Mouse (Mus musculus): Measurements from ENCODE around the gene Chrnb1. TPM values are rescaled to one million over a fixed set of nuclear protein-coding genes. Genes with fewer than 3 reads are reported as not detected.

Chrnb1 gene
- total RNA-seq, 1 experiment from 2014 or later: 2.4 TPM

DNA sequence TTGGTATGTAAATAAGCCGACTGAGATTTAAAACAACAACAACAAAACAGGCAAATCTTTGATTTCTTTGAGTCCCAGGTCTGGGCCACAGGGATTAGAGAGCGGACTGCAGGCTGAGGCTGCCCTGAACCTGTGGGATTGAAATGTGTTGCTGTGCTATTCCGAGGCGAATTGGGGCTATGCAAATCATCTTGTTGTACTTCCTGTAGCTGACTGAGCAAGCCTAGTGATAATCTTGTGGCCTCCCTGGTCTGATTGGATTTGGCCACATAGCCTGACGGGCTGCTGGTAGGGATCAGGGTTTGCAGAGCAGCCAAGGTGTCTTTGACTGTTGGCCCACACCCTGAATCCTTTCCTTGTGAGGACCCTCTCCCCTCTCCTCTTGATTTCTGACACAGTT is 20.8 kb downstream of the Chrnb1 start:
- no peak for DNase-seq

DNA sequence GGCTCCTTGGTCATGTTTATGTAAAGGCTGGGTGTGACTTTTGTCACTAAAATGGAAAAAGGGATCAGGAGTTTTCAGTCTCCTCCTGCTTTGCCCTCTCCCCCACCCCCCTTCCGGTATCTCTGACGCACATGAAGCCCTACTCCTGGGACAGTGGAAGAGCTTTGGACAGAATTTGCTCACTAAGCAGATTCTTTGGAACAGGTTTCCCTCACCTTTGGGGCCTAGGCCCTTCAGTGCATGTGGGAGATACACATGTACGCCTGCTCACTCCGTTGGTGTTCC is 28.2 kb downstream of the Chrnb1 start:
- DNase-seq: no peak

DNA sequence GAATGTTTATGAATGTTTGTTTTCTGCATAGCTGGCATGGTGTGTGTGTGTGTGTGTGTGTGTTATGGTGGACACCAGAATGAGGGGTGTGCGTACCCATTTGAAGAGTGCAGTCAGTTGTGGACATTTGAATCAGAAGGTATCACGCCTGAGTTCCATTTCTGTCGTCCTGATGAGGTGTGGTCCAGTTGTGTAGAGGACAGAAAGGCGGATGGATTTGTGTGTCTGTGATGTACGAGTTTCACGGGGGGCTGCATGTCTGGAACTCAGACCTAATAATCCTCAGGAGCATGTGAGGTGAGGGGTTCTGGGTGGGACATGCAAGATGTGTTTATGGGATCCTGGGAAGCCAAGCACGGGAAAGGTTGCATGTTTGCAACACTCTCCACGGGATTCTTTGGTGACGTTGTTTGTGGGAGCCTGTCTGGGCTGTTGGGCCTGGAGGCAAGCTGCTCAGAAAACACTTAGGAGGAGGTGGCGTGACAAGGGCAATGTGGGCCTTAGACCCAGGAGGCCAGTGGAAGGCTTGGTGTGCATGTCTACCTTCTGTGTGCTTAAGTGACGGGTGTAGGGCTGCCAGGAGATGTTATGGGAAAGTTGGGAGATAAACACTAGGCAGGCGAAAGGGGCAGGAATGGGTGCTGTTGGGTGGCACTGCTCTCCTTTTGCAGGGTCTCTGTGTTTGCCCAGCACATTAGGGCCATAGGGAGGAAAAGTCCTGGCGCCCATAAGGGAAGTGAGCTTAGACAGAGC is 28.7 kb downstream of the Chrnb1 start:
- DNase-seq: no peak

DNA sequence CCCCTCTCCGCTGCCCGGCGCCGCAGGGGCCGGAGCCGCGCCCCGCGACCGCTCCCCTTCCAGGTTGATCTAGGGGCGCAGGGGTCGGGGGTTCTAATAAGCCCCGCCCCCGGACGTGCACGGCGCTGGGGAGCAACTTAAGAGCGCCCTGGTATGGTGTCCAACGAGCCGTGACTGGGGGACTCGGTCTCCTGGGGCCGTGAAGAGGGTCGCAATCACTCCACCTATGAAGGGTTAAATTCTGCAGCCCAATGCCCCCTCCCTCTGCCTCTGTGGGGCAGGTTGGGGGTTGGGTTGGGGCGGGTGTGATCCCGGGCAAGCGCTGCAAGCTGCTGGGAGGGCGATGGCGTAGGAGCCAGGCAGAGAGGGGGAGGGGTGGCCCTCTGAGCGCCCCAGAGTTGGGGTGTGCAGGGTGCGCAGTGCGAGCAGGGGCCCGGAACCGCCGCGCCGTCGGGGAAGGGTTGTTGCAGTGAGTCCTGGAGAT is 29.6 kb downstream of the Chrnb1 start:
- DNase-seq: peak; percentile 88

DNA sequence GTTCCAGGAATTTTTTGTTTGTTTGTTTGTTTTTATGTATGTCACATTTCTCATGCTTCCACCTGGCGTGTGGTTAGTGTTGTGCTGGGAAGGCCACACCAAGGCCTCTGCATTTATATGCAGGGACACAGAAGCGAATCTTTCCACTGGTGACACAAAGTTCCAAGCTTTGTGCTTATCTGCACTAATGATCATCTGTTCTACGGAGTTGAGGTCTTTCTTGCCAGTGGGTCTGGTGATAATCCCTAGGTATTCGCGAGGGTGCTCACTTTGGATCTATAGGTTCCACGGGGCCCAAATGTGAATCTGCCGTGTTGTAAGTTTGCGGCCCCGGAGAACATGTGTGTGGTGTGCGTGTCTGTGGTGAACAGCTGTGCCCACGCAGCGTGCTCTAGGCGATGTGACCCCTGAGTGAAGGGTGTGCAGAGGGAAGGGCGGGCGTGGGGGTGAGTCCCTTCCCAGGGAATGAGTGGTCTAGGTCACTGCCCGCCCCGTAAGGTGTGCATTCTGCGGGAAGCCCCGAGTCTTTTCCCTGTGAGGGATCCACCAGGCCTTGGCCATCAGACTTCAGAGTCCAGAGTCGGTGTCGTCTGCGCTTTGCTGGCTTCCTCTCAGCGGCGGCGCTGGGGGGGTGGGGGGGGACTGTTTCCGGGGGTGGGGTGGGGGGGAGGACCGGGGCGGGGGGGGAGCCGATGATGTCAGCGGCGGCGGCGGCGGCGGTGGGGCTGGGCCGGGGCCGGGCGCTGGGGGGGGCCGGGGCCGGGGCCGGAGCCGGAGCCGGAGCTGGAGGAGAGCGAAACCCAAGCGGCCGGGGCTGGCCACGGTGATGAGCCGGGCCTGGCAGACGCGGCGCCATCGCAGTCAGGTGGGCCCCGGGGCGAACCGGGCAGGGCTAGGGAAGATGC is 30.3 kb downstream of the Chrnb1 start, which contains the start of gene Zbtb4:
Gene Zbtb4 (plus strand): TSS at position 692 of the 905 bp plus-strand sequence.
- peak; percentile 73 for DNase-seq

DNA sequence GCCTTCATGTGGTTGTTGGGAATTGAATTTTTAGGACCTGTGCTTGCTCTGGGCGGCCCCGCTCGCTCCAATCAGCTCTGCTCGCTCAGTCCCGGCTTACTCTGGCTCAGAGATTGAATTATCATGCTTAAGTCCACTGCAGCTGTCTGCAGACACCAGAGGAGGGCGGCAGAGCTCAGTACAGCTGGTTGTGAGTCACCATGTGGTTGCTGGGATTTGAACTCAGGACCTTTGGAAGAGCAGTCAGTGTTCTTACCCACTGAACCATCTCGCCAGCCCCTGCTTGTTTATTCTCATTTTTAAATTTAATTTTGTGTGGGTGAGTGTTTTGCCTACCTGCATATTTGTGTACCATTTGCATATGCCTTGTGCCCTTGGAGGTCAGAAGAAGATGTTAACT is 32.2 kb downstream of the Chrnb1 start:
- no peak for DNase-seq

DNA sequence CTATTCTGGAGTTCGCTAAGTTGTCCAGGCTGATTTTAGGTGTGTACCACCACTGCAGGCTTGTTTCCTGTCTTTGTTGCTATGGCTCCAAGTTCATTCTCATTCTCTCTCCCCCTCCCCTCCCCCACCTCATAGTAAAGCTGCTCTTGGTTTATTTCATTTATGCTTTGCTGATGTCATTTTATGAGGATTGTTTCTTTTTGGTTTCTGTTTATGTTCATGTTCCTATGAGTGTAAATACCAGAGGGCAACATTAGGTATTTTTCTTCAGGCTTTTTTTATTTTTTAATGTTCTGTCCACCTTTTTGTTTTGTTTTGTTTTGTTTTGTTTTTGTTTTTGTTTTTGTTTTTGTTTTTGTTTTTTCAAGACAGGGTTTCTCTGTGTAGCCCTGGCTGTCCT is 33.9 kb downstream of the Chrnb1 start, which contains the start of gene Slc35g3:
Gene Slc35g3 (minus strand): TSS at position 101 of the 400 bp plus-strand sequence.
- no peak for DNase-seq

DNA sequence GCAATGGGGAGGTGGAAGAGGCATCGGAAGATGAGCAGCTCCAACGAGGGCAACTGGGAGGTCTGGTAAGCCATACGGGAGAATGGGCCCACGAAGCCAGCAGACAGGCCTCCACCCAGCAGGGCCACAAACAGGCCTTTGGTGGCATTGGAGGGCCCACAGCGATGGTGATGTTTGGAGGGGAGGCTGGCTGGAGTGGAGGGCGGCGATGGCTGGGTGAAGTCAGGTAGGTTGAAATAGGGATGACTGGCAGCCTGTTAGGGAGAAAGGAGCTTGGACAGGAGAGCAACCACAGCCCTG is 34.9 kb downstream of the Chrnb1 start:
- no peak for DNase-seq

DNA sequence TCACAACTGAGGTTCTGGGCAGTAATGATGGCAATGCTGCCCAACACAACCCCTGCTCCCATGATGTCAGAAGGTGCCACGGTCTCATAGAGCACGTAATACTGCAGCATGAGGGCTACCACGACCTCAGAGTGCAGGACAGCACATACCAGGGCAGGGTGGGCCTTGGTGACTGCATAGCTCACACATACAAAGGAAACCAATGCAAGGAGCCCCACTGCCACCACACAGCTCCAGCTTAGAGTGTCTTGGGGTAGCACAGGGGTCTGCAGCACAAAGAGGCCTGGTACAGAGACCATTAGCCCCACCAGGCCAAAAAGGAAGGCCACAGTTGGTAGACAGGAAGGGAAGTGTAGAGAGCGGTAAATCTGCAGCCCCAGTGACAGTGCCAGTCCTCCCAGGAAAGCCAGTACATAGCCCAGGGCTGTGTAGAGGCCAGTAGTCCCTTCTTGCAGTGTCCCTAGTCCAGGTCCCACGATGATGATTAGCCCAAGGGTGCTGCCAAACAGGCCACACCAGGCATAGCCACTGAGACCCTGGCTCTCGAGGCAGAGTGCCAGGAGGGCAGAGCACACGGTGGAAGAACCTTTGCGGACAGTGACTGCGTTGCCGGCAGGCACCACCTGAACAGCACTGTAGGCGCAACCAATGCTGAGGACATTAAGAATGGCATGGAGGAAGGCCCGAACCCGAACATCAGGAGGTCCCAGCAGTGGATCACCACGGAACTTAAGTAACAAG is 35.4 kb downstream of the Chrnb1 start:
- DNase-seq: no peak

DNA sequence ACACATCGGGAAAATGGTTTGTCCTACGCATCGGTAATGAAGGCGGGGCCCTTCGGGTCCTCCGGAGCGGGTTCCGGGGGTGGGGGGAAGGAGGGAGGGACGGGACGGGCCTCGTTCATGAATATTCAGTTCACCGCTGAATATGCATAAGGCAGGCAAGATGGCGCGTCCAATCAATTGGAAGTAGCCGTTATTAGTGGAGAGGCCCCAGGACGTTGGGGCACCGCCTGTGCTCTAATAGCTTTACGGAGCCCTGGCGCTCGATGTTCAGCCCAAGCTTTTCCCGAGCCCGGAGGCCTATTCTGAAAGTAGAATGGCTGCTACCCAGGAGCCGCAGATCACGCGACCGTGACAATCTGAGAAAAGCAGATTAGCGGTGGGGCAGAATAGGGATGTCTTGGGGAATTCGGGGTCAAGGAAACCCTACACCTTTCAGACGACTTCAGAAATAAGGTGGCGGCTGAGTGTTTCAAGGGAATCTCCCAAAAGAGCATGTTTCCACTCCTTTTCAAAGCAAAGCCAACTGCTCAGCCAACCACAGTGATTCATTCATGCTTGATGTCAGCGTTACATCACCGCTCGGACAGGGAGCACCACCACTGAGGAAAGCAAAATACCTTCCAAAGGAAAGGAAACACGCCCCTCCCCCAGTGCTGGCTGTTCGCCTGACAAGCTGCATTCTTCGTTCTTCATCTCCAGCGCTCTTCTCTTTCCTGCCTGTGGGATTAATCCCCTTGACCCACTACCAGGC is 36.6 kb downstream of the Chrnb1 start:
- DNase-seq: peak; percentile 92

DNA sequence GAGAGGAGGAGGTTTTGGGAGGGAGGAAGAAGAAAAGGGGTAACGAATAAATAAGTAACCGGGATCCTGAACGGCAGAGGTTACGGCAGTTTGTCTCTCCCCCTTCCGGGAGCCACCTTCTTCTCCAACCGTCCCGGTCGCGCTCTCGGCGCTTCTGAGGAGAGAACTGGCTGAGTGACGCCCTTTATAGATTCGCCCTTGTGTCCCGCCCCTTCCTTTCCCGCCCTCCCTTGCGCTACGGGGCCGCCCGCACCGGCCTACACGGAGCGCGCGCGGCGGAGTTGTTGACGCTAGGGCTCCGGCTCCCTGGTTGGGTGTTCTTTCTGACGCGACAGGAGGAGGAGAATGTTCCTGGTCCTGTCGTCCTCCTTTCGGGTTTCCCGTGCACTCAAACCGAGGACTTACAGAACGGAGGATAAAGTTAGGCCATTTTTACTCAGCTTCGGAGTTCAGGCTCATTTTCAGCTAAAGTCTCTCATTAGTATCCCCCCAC is 37.2 kb downstream of the Chrnb1 start, which contains the start of gene Polr2a:
Gene Polr2a (minus strand): TSS at position 160 of the 493 bp plus-strand sequence.
- DNase-seq: peak; percentile 98

DNA sequence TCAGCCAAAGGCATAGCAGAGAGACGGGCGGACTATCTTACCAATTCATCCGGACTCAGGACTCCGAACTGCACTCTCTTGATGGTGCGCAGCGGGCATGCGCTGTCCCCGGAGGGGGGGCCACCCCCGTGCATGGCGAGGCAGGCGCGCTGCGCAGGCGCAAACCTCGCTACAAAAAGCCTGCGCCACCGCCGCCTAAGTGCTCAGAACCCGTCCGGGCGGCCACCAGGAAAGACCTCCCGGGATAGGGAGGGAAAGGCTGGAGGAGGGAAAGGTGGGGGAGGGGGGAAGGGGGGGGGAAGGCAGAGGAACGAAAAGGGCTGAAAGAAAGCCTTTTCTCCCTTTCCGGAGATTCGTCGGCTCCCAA is 37.7 kb downstream of the Chrnb1 start:
- DNase-seq: peak; percentile 99

DNA sequence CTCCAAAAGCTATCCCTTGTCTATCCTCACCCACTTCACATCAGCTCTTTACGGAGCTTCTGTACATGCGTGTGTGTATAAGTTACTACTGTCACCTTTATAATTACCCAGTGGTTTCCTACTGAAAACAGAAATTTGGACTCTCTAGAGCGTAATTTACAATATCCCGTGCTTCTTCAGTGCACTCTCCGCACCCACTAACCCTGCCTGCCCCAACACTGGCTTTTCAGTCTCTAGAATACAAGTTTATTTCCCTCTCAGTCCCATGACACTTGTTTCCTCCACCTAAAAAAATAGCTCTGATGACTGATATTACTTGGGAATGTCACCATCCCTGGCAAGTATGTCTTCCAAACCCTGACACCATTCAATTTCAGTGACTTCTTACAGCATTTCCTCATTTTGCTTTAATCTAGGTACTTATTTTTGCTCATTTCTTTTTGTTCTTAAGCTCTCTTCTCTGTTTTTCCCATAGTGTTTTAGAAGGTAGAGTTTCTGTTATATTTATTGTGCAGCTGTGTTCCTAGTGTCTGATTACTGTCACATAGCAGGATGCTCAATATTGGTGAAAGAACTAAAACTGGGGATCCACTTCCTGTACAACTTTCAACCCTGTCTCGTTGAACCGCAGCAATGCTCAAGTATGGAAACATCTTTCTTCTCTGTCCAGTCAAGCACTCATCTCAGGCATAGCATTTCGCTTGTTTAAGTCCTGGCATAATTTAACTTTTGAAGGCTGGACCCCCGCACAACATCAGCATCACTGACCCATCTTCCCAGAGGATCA is 38.2 kb downstream of the Chrnb1 start:
- no peak for DNase-seq

DNA sequence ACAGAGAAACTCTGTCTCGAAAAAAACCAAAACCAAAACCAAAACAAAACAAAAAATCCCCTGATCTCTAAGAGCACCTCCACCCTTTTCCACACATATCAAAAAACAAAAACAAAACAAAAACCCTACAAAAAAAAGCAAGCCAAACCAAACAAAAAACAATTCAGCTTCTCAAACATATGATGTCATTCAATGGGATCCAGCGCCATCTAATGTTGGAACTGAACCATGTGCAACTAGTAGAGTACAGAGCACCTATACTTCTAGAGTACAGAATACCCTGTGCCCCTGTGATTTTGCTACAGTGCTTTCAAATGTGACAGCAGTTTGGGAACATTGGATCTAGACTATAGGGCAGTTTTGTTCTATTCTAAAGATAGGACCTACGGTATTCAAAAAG is 41.0 kb downstream of the Chrnb1 start:
- DNase-seq: peak; percentile 67

DNA sequence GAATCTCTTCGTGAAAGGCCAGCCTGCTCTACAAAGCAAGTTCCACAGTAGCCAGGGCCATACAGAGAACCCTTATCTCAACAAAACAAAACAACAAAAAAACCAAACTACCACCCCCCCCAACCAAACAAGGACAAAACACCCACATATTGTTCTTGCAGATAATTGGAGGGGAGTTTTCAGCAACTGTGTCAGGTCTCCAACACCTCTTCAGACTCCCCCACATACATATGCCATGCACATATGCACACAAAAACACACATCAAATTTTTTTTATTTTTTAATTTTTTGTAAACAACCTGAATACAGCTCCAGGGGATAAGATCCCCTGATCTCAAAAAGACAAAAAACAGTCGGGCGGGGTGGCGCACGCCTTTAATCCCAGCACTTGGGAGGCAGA is 41.5 kb downstream of the Chrnb1 start:
- no peak for DNase-seq

DNA sequence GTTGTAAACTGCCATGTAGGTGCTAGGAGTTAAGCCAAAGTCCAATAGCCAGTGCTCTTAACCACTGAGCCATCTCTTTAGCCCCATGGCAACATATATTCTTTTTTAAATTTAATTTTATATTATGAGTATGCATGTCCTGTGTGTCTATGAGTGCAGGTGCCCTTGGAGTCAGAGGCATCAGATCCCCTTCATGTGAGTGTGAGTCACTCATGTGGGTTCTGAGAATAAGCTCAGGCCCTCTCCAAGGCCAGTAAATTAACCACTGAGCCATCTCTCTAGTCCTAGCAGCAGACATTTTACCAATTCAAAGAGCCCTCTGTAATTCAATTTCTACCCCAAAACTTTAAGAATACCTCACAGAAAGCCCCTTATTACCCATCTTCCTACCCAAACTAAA is 43.1 kb downstream of the Chrnb1 start:
- peak; percentile 31 for DNase-seq

DNA sequence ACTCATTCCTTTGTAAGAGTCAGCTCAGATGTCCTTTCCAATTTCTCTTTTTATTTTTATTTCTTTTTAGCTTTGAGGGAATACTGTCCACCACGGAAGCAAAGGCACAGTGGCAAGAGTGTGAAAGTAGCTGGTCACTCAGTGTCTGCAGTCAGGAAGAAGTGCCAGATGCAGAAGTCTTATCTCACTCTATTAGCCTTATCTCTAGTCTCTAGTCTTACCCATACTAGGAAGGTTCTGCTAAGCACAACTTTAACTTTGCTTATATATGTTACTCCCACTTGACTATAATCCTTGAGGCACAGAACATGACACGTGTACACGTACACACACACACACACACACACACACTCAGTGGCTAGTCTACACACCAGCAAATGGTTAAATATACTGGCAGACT is 44.1 kb downstream of the Chrnb1 start:
- no peak for DNase-seq
